Mouse (Mus musculus) left cerebral cortex, postnatal 10 days (tissue): ENCODE data around the gene Adam17. TPM values are rescaled to one million over a fixed set of nuclear protein-coding genes. Genes with fewer than 3 reads are reported as not detected.

Source experiments
- DNase-seq, 2 experiments: peaks; one replicate each; pipeline ENCODE4 v3.0.0; 2021 to 2022; ENCODE audit warnings: low spot score in 2 of 2, mixed read lengths in 1 of 2; ENCODE audit errors: extremely low spot score in 1 of 2
- intact Hi-C: fragments of 180-260 bp; cut with DNase I; formaldehyde crosslinking; loops from one replicate; pipeline ENCODE4 v1.15.1; 2025
- total RNA-seq, 2 experiments: library from RNA; stranded (reverse); gene quantifications; 2 replicates each; pipeline ENCODE4 v1.2.3; 2021

The Adam17 gene
- total RNA-seq, 2 experiments from 2014 or later, result 17.4 to 20.5 TPM

GRCm38 (mm10) chr12:21284761-21285441 lies 88.5 kb downstream of the Adam17 start, which contains the start of gene Cpsf3:
Gene Cpsf3, plus strand, starts transcription at chr12:21285391.
- intact Hi-C loops, result no loop called here
- no peak for DNase-seq

- intact Hi-C loops, result no loop called here
- no peak for DNase-seq
These were observed 96.0 kb downstream of the Adam17 start for GRCm38 (mm10) chr12:21277352-21277864.

DNA sequence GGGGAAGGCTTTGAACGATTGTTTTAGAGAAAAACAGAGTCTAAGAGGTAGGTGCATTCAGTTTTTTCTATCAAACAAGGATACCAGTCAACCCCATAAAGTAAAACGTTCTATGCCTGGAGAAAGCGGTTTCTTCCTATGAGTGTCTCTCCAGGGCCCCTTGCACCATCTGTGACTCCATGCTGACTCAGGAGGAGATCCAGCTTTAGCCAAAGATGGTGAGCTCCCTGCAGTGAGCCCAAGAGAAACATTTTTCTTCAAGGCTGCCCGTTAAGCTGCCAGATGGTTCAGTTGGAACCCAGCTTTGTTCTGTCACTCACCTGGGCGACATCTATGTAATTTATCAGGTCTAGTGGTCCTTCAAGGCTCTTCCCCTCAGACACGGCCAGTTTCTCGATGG lies 99.0 kb downstream of the Adam17 start:
- intact Hi-C loops, result no loop called here
- DNase-seq, result no peak

Other genes with a start within 250 kb of the Adam17 start
- gene Cpsf3, start 88.2 kb downstream of the Adam17 start, total RNA-seq, result 10 to 100 TPM; 48.4 to 49.3 TPM
- gene Itgb1bp1, start 87.3 kb downstream of the Adam17 start, total RNA-seq, result 10 to 100 TPM; 36.4 to 38.8 TPM
- 10 to 100 TPM; 20.8 to 23.5 TPM for gene Iah1, start 57.2 kb downstream of the Adam17 start, total RNA-seq
- gene Ywhaq, start 44.0 kb upstream of the Adam17 start, total RNA-seq, result 100 to 1,000 TPM; 645 to 677 TPM